Mouse (Mus musculus) c-Kit-positive CD71-positive TER-119-negative erythroid progenitor cells, embryonic 14.5 days (primary cell): ENCODE results near the gene Gm3625.

Source experiments
- DNase-seq: peaks from one replicate; pipeline ENCODE4 v3.0.0-alpha.2; 2013; ENCODE audit warnings: low read depth

Gm3625 gene

GRCm38 (mm10) chr12:4592541-4593165, at the start of gene Gm3625, which contains the start of gene Itsn2:
Gm3625 (minus strand) TSS chr12:4592927.
Itsn2 (plus strand) TSS chr12:4592638.
- peak; percentile 48 for DNase-seq

- no peak for DNase-seq
These were observed 48.0 kb upstream of the Gm3625 start for GRCm38 (mm10) chr12:4640737-4641136.

DNA sequence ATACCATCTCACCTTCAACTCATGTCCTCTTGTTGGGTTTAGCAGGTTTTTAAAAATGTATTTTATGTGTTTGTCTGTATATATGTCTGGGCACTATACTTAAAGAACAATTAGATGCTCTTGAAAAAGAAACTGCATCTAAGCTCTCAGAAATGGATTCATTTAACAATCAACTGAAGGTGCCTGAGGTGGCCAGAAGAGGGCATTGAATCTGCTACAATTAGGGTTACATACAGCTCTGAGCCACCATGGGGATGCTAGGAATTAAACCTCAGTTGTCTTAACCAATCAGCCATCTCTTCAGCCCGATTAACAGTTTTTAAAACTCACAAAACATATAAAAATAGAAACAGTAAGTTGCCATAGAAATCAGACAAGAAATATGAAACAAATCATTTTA, 45.7 kb upstream of the Gm3625 start:
- DNase-seq, result no peak

GRCm38 (mm10) chr12:4632957-4633356, 40.2 kb upstream of the Gm3625 start:
- DNase-seq, result no peak

GRCm38 (mm10) chr12:4624201-4624600, 31.5 kb upstream of the Gm3625 start:
- DNase-seq, result no peak

- no peak for DNase-seq
These were observed 22.0 kb upstream of the Gm3625 start for GRCm38 (mm10) chr12:4614722-4615121.

DNA sequence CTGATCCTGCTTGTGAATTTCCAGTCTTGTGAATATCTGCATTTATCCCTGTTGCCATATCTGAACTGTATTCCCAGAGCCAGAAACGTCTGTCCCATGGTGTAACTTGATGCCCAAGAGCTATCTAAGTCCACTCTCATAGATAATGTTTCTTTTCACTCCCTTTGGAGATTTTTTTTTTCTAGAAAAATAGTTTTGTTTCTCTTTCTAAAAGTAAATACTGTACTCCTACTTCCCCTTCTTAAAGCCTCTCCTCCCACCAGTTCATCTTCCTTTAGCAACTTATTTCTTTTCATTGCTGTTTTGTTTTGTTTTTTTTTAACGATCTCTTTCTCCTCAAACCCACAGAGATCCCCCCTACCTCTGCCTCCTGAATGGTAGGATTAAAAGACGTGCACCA, 13.9 kb upstream of the Gm3625 start:
- DNase-seq, result no peak

DNA sequence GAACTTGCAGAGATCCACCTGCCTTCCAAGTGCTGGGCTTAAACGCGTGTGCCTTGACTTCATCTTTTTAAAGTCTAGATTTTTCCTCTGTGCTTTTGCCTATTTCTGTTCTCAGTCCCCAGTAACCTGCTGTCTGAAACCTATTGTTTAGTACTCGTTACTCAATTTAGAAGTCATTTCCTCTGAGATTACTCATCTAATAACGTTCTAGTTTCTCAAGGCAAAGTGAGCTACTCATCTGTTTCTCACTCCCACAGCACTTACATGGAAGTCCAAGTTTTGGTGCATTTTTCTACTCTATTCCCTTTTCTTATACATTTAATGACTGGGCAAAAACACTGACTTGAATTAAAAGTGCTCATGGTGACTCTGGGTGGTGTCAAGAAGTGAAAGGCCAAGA, 7.0 kb upstream of the Gm3625 start:
- no peak for DNase-seq

DNA sequence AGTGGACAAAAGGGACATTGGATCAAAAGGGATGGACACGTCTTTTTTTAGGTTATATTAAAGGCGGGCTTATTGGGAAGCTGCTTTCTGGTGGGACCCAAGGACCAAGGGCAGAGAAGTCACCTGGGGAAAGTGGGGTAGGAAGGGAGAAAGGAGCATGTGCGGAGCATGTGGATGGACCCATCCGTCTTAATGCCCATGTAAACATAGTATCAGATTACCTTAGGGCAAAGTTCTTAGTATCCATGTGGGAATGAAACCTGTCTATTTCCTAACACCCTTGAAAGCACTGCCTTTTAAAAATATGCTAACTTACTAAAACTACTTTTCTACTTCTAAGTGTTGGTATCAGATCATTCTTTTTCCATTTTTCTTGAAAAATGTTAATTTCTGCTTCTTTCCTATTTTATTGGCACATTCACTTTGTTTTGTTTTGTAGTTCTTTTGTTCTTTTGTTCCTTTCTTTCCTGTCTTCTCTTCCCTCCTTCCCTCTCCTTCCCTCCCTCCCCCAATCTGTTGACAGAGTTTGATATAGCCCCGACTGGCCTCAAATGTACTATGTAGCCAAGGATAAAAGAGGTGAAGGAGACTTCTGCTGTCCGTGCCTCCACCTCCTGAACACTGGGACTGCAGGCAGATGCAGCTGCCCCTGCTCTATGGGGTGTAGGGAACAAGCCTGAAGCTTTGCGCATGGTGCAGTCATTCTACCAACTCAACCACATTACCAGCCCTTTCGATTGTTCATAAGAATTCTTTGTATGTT, 6.1 kb upstream of the Gm3625 start:
- DNase-seq, result no peak

GRCm38 (mm10) chr12:4595055-4595454, 2.3 kb upstream of the Gm3625 start:
- no peak for DNase-seq

DNA sequence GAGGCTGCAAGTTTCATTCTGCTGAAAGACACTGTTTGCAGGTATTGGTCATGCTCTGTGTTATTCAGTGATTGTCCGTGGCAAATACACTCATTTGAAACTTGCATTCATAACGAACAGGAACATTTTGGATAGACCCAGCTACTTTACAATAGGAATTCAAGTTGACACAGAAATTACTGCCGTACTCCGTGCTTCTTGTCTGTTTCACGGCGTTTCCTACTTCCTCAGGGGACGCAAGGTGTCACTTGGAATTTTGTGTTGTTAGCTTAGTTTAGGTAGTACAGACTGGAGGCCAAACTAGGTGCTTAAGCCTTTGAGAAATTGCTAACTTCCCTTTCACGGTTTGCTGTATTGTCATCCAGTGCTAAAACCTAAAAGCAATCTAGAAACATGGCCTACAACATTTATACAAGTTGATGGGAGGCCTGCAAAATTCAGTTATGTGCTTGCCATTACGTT, 1.2 kb upstream of the Gm3625 start:
- DNase-seq, result no peak

DNA sequence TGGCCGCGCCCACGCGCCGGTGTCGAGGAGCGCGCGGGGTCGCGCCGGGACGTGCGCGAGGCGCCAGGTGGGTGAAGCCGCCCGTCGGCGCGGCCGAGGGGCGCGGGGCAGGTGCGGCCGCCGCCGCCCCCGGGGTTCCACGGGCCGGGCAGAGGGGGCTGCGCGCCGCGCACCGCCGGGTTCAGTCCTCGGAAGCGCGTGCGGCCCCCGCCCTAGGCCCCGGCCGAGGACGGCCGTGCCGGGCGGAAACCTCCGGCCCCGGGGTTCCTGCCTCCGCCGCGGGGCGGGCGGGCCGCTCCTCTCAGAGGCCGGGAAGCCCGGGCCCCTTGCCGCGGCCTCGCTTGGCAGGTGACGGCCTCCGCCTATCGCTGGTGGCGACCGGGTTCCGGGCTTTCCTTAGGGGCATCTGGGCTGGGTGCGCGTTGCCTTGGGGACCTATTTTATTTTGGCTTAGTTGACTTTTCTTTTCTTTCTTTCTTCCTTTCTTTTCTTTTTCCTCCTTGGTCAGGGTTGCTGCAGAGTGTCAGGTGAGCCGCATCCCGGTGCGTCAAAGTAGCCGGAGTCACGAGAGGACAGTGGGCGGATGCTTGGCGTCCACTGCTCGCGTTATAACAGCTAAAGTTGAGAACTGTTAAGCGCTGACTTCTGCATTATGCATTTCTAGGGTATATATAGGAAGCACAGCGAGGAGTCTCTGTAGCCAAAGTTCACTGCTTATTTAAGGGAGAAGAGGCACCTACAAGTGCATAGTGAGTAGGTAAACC, 621 bp upstream of the Gm3625 start:
- peak; percentile 38 for DNase-seq

DNA sequence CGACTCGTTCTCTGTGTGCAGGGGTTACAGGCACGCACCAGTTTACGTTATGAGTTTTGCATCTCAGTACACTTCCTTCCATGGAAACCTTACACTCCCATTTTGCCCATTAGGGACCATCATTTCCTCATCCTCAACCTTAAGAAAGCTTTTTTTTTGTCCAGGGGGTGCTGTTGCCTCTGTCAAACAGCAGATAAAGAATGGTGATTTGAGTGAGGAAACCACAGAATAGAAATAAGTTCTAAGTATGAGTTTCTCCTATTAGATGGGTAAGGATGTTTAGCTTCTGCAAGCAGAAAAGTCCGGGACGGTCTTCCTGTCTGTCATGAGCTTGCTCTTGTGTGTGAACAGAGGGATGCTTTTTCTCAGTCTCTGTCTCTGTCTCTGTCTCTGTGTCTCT, 702 bp downstream of the Gm3625 start:
- DNase-seq, result peak; percentile 22

DNA sequence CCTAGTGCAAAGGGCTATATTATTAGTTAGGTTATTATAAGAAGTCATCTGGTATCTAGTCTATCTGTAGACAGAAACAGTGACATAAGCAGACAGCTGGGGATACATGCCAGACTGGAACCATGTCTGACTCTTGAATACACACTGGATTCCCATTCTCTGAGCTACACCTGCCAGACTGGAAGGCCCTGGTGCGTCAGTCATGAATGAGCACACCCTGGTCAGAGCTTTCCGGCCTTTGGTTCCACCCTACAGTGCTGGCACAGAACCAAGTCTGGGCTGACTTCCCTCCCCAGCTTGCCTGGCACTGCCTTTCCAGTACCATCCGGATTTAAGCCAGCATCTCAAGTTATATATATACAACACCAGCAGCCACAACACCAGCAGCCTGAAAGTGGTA, 4.1 kb downstream of the Gm3625 start:
- no peak for DNase-seq

DNA sequence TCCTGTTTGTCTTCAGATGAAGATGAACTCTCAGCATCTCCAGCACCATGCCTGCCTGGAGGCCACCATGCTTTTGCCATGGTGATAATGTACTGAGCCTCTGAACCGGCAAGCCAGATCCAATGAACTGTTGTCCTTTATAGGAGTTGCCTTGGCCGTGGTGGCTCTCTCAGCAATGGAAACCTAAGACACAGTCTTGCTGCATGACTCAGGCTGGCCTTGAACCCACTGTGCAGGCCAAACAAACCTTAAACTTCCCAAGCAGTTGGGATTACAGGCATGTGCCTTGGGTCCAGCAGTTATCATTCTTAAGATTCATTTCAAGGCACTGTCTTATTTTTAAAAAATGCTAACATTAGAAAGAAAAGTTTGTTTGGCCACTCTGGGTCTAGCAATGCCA, 4.9 kb downstream of the Gm3625 start:
- no peak for DNase-seq

GRCm38 (mm10) chr12:4582326-4582725, 10.4 kb downstream of the Gm3625 start:
- DNase-seq, result no peak

DNA sequence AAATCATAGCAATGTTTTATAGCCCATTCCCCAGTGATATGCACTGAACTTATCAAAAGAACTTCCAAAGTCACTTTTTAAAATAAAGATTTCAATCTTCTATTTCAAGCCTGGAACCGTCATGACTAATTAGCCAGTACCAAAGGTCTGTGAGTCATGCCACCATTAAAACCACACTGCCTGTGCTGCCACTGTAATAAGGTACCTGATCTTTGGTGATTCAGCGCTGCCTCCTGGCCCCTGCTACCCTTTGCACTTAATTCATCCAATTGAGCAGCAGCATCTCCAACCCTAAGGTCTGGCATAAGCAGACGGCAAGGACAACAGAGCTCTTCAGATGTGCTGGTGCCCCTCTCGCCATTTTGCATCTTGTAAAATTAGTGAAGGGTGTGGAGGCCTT, 18.7 kb downstream of the Gm3625 start:
- DNase-seq, result no peak

DNA sequence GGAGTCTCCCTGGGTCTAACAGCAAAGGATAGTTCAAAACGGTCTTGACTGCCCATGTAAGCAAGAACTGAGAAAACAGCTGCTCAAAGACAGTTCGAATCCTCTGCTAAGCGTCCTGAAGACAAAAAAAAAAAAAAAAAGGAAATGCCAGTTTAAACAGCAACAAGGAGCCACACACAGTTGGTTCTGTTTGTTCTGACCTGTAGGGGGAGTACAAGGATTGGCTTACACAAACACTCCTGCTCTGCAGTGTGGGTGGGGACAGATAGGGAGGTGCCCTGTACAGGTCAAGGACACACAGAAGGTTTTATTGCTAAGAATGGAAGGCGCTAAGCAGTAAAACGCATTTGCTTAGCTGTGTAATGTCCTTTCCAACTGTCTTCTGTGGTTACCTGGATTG, 20.9 kb downstream of the Gm3625 start:
- peak; percentile 75 for DNase-seq

GRCm38 (mm10) chr12:4558475-4559279, 34.0 kb downstream of the Gm3625 start:
- no peak for DNase-seq

- no peak for DNase-seq
These were observed 34.7 kb downstream of the Gm3625 start for GRCm38 (mm10) chr12:4558013-4558412.

DNA sequence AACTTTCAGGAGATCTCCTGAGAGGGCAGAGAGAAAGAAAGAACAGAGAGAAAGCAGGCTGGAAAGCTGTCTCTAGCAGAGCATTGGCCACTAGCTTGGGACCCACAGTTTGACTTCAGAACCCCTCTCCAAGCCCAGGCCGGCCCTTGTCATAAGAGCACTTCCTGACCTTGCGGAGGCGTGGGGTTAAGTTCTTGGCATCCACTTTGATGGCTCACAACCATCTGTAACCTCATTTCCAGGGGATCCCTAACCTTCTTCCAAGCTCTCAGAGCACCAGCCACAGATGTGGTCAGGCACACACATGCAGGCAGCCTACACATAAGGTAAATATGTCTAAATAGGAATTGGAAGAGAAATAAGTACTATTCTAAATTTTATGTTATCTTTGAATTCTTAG, 35.3 kb downstream of the Gm3625 start:
- DNase-seq, result no peak

DNA sequence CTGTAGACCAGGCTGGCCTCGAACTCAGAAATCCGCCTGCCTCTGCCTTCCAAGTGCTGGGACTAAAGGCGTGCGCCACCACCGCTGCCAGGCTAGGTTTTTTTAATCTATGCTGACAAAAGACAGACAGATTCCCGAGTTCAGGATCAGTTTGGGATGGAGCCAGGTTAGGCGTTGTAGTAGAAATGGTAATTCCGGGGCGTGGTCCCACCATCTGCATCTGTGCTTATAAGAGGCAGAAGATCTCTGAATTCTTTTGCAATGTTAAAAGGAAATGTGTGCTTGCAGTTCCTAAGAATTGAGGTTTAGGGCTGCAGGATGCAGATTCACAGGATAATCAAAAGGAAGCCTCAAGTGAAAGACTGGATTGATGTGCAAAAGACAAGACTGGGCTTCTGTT, 35.8 kb downstream of the Gm3625 start:
- no peak for DNase-seq
